Mouse (Mus musculus) gastrocnemius, adult 2 months (tissue): ENCODE measurements around the gene Cnpy4. TPM values are rescaled to one million over a fixed set of nuclear protein-coding genes. Genes with fewer than 3 reads are reported as not detected.
A peak's percentile ranks its signal among the peaks of the same experiment; 100 is the strongest.

Experiments
- DNase-seq: peaks from one replicate; pipeline ENCODE4 v3.0.0; 2022
- H3K27ac ChIP-seq: fragments of 200-600 bp; 2 replicates; pipeline ENCODE4 v1.8.1; 2022; ENCODE audit warnings: mild to moderate bottlenecking
- H3K4me3 ChIP-seq: fragments of 200-600 bp; 2 replicates; pipeline ENCODE4 v1.8.1; 2022; ENCODE audit warnings: mild to moderate bottlenecking, moderate library complexity
- CTCF ChIP-seq: fragments of 200-600 bp; IDR thresholded peaks from 2 replicates; pipeline ENCODE4 v1.8.1; 2022; ENCODE audit warnings: antibody characterized with exemption, mild to moderate bottlenecking, moderate library complexity
- intact Hi-C: fragments of 180-260 bp; cut with DNase I; formaldehyde crosslinking; loops from one replicate; pipeline ENCODE4 v1.15.1; 2025
- microRNA-seq: library from miRNA; unstranded; fragments of <30 nt; microRNA quantifications from one replicate; pipeline ENCODE4 v1.2.0, GENCODE M21; 2021
- total RNA-seq, 2 experiments: library from RNA; stranded (reverse); gene quantifications; 2 replicates each; pipeline ENCODE4 v1.2.3; 2021

The Cnpy4 gene
- total RNA-seq, 2 experiments from 2014 or later = 2.3 to 4.2 TPM

GRCm38 (mm10) chr5:138219864-138220263 is 32.6 kb downstream of the Cnpy4 start:
- intact Hi-C loops = no loop called here
- no peak overlapping the region for H3K27ac ChIP-seq
- no peak overlapping the region for H3K4me3 ChIP-seq
- no peak for TF ChIP-seq CTCF
- DNase-seq = no peak

- Histone ChIP-seq H3K27ac (no peak overlapping the region), H3K4me3 (no peak overlapping the region)
- intact Hi-C loops = no loop called here
- TF ChIP-seq CTCF = peak; percentile 97
- peak; percentile 83 for DNase-seq
These were observed 34.8 kb downstream of the Cnpy4 start for GRCm38 (mm10) chr5:138222111-138222510.

- TF ChIP-seq CTCF = no peak
- DNase-seq = no peak
- intact Hi-C loops = no loop called here
- Histone ChIP-seq H3K4me3 (no peak overlapping the region), H3K27ac (no peak overlapping the region)
These were observed 36.0 kb downstream of the Cnpy4 start for GRCm38 (mm10) chr5:138223287-138223686.

GRCm38 (mm10) chr5:138225700-138226099 is 38.4 kb downstream of the Cnpy4 start, which contains the start of gene Nxpe5:
TSS of gene Nxpe5 (plus strand) at chr5:138225898.
- no peak within 1 kb of the TSS for H3K27ac ChIP-seq
- no peak within 1 kb of the TSS for H3K4me3 ChIP-seq
- intact Hi-C loops = no loop called here
- TF ChIP-seq CTCF = no peak
- DNase-seq = no peak

GRCm38 (mm10) chr5:138226491-138226890 is 39.2 kb downstream of the Cnpy4 start:
- intact Hi-C loops = no loop called here
- TF ChIP-seq CTCF = no peak
- DNase-seq = no peak
- no peak overlapping the region for H3K4me3 ChIP-seq
- H3K27ac ChIP-seq = no peak overlapping the region

- Histone ChIP-seq H3K4me3 (no peak overlapping the region), H3K27ac (no peak overlapping the region)
- TF ChIP-seq CTCF = no peak
- intact Hi-C loops = no loop called here
- DNase-seq = no peak
These were observed 40.1 kb downstream of the Cnpy4 start for GRCm38 (mm10) chr5:138227367-138227766.

GRCm38 (mm10) chr5:138228026-138228425 is 40.7 kb downstream of the Cnpy4 start:
- peak; percentile 52 for TF ChIP-seq CTCF
- Histone ChIP-seq H3K4me3 (no peak overlapping the region), H3K27ac (no peak overlapping the region)
- peak; percentile 33 for DNase-seq
- intact Hi-C loops = no loop called here

- intact Hi-C loops = no loop called here
- no peak for DNase-seq
- TF ChIP-seq CTCF = no peak
- Histone ChIP-seq H3K27ac (no peak overlapping the region), H3K4me3 (no peak overlapping the region)
These were observed 42.2 kb downstream of the Cnpy4 start for GRCm38 (mm10) chr5:138229511-138229910.

- Histone ChIP-seq H3K27ac (no peak overlapping the region), H3K4me3 (no peak overlapping the region)
- no peak for DNase-seq
- no peak for TF ChIP-seq CTCF
- intact Hi-C loops = loop anchor here (2.0 kb wide), 1 partner anchor 27 kb away; no protein-coding TSS in a partner anchor
These were observed 46.5 kb downstream of the Cnpy4 start for GRCm38 (mm10) chr5:138233778-138234177.

- no peak overlapping the region for H3K4me3 ChIP-seq
- intact Hi-C loops = loop anchor here (2.0 kb wide), 1 partner anchor 27 kb away; no protein-coding TSS in a partner anchor
- TF ChIP-seq CTCF = no peak
- no peak overlapping the region for H3K27ac ChIP-seq
- no peak for DNase-seq
These were observed 46.9 kb downstream of the Cnpy4 start for GRCm38 (mm10) chr5:138234224-138234623.

GRCm38 (mm10) chr5:138241511-138241910 is 54.2 kb downstream of the Cnpy4 start:
- no peak for DNase-seq
- intact Hi-C loops = no loop called here
- no peak overlapping the region for H3K27ac ChIP-seq
- TF ChIP-seq CTCF = no peak
- no peak overlapping the region for H3K4me3 ChIP-seq

Small RNAs within 50 kb of the gene (microRNA-seq; reads per million reads assigned to microRNA genes)
- gene Mir106b = 966 reads per million, percentile 76 among the genes with 10 or more reads in this experiment
- 324 reads per million, percentile 61 among the genes with 10 or more reads in this experiment for gene Mir25
- gene Mir93 = 2,121 reads per million, percentile 83 among the genes with 10 or more reads in this experiment

Other genes with a start within 250 kb of the Cnpy4 start
- under 1 TPM; 0.31 to 0.51 TPM for gene Gjc3, start 224.4 kb upstream of the Cnpy4 start, total RNA-seq
- gene Azgp1, start 206.0 kb upstream of the Cnpy4 start, total RNA-seq = not detected
- not detected for gene Smok3a, start 166.2 kb upstream of the Cnpy4 start, total RNA-seq
- gene Smok3b, start 166.1 kb upstream of the Cnpy4 start, total RNA-seq = not detected
- not detected for gene Smok3c, start 134.3 kb upstream of the Cnpy4 start, total RNA-seq
- 10 to 100 TPM; 10.7 to 10.8 TPM for gene Zkscan1, start 102.4 kb upstream of the Cnpy4 start, total RNA-seq
- 10 to 100 TPM; 12.7 to 17.0 TPM for gene Zscan21, start 70.6 kb upstream of the Cnpy4 start, total RNA-seq
- 1 to 10 TPM; 3.7 to 6.9 TPM for gene Zfp113, start 31.7 kb upstream of the Cnpy4 start, total RNA-seq
- gene Cops6, start 26.4 kb upstream of the Cnpy4 start, total RNA-seq = 100 to 1,000 TPM in 1 of 2 experiments, 10 to 100 TPM in 1; 97.7 to 111 TPM
- 10 to 100 TPM in 1 of 2 experiments, 1 to 10 TPM in 1; 8.4 to 10.3 TPM for gene Ap4m1, start 15.5 kb upstream of the Cnpy4 start, total RNA-seq
- gene Mcm7, start 15.1 kb upstream of the Cnpy4 start, total RNA-seq = 1 to 10 TPM; 8.6 to 9.0 TPM
- gene Taf6, start within 50 bp of the Cnpy4 start, total RNA-seq = 10 to 100 TPM; 30.5 to 33.1 TPM
- gene Mblac1, start 6.8 kb downstream of the Cnpy4 start, total RNA-seq = 1 to 10 TPM; 1.3 to 1.4 TPM
- gene Nxpe5, start 38.4 kb downstream of the Cnpy4 start, total RNA-seq = under 1 TPM; 0.26 to 0.28 TPM
- 10 to 100 TPM; 51.7 to 53.8 TPM for gene Lamtor4, start 68.0 kb downstream of the Cnpy4 start, total RNA-seq
- gene BC037034, start 76.5 kb downstream of the Cnpy4 start, total RNA-seq = 1 to 10 TPM; 2.3 to 2.6 TPM
- under 1 TPM; 0.13 to 0.42 TPM for gene Gal3st4, start 85.4 kb downstream of the Cnpy4 start, total RNA-seq
- gene Gm43720, start 92.5 kb downstream of the Cnpy4 start, total RNA-seq = not detected
- under 1 TPM in 1 of 2 experiments, not detected in 1; 0.06 TPM for gene Gpc2, start 92.5 kb downstream of the Cnpy4 start, total RNA-seq
- not detected for gene Stag3, start 92.8 kb downstream of the Cnpy4 start, total RNA-seq
- not detected for gene Pvrig, start 154.5 kb downstream of the Cnpy4 start, total RNA-seq